Mouse (Mus musculus) urinary bladder, adult 18-20 months (tissue): ENCODE measurements around the gene Zgrf1.

Experiments
- DNase-seq, 2 experiments: peaks; one replicate each; pipeline ENCODE4 v3.0.0; 2022; ENCODE audit warnings: low spot score in 2 of 2, mixed read lengths in 2 of 2

Zgrf1 gene

DNA sequence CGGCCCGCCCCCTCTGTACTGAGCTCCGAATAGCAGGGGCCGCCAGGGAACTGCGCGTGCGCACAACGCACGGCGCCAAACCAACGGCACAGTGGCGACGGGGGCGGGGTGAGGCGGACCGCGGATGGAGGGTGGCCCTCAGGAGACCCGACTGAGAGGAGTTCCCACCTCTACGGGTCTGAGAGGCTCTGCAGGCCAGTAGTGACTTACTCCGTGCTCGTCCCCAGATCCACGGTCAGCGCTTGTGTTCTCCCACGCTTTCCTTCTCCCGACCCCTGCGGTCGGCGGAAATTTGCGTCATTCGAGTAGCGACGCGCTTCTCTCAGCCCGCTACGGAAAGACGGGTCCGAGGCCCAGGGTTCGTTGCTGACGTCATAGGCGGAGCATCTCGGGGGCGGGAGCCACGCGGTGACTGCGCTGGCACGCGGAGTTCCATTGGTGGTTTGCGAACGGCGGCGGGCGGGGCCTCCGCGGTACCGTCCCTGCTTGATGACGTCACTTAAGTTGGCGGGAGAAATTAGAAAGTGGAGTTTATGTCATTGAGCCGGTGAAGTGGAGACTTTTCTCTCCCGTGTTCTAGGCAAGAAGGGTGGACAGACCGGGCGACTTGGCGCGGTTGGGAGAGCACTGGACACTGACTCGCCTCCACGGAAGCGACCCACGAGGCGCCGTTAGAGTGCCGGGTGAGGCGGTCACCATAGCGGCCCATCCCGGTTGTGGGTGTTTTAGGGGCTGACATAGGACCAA, at the start of gene Zgrf1, which contains the start of gene Larp7:
TSS of gene Zgrf1 (plus strand) at position 517 of the 747 bp plus-strand sequence.
TSS of gene Larp7 (minus strand) at position 377 of the 747 bp plus-strand sequence.
- DNase-seq = peak; percentile 93 to 97

GRCm38 (mm10) chr3:127507878-127508783, 45.2 kb upstream of the Zgrf1 start:
- no peak for DNase-seq

DNA sequence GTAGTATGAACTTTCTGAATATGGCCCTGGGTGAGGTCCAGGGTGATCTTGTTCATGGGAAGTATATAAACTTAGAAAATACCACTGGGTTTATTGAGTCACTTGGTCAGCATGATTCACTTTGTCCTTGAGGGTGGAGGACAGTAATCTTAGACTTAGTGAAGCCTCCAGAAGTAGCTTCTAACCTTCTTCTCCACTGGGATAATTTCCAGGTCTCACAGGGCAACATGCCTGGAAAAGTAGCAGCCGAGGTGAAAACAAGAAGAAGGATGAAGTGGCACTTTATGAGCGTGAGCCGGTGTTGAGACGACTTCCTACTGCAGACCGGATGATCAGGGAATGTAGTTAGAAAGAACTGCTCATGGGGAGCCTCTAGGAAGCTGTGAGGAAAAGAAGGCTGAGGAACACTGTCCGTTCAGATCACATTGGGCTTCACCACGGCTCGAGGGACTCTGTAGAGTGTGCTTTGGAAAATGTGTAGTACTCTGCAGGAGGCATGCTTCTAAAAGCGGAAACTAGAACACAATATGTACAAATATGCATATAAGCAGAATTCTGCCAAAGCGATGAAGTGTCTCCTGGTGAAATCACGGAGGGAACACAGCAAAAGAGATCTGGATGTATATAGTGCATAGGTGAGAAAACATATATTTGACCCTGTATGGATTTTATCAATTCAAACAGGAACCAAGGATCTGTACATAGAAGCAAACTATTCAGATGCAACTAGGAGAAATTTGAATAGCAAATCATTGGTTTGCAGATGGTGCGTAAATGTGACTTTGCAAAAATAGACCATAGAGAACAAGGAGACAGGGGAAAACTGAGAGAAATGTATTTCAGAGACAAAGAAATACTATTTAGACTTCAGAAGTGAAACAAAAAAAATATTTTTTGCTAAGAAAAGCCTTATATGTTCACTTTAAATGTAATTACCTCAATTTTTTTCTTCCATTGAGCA, 41.2 kb upstream of the Zgrf1 start:
- no peak for DNase-seq

- DNase-seq = no peak
These were observed 40.4 kb upstream of the Zgrf1 start for GRCm38 (mm10) chr3:127512794-127513335.

DNA sequence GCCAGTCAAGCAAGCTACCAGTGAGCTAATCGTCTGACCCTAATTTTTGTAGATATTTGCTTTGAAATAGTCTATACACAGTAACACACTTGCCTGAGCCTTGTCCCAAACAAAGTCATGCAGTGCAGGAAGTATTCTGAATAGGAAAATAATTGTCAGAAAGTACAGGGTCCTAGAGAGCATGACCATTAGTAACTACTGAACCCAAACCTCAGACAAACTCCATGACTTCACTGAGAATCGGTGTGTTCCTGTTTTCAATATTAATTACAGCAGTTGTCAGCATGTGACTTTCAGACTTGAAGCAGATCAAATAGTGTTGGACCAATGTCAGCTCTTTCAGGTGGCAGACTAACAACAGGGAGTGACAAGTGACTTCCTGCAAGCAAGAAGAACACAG, 39.6 kb upstream of the Zgrf1 start:
- no peak for DNase-seq

DNA sequence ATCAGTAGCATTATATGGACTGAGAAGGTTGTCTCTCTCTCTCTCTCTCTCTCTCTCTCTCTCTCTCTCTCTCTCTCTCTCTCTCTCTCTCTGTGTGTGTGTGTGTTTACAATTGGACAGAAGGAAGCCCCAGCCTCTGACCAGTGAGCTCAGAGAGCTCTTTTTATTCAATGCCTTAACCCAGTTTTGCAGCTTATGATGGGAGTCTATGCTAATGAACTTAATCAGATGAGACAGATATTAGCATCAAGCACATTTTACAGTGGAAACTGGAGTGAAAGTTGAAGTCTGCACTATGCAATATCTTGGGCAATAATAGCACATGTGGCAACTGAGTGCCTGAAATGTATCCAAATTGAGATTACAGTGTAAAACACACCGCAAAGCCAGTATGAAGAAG, 38.0 kb upstream of the Zgrf1 start:
- no peak for DNase-seq

DNA sequence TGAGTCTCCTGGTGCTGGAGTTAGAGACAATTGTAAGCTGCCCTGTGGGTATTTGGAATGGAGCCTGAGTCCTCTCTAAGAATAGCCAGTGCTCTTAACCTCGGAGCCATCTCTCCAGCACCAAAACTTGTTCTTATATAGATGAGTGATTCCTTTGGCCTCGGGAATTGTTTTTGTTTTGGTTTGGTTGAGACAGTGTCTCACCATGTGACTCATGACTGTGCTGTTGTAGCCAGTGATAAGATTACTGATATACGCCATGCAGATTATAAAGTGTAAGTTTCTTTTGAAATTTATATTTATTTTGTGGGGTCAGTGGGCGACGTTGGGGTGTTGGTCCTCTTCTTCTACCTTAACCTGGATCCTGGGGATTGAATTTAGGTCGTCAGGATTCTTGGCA, 33.0 kb upstream of the Zgrf1 start:
- no peak for DNase-seq

DNA sequence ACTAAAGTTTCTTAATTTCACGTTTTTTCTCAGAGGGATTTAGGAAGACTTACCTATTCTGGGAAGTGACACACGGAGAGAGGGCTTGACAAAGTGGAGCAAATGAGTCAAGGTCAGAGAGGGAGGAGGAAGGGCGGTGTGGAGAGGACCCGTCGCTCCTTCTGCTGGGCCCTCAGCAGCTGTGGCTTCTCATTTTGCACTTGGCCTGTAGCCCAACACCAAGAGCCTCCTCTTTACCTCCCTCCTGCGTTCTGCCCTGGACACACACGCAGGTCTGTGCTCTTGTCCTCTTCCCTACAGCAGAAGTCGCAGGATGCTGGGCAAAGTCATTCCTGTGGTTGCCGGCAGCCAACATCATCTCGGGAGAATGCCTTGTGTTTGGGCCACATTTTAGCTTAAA, 32.1 kb upstream of the Zgrf1 start:
- DNase-seq = no peak

GRCm38 (mm10) chr3:127525188-127525819, 28.0 kb upstream of the Zgrf1 start:
- DNase-seq = no peak

DNA sequence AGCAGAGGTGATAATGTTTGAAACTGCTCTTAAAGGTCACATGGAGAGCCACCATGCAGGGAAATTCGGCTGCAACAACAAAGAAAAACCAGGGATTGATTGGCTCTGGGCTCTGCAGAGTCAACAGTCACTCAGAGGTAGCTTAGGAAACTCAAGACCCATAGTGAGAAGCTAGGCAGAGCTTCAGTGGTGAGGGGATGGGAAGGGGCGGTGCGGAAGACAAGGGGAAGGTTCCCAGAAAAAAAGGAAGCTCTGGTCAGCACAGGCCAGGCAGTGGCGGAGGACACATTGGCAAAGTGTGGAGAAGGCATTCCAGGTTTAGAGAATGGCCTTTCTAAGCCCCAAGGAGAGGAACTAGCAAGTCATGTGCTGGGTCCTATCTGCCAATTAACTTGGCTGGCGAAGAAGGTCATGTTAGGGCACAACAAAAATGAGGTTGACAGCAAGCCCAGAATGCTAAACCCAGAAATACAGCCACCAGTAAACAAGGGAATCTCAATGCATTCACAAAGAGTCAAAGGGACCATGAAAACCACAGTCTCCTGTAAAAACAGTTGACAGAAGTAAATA, 25.7 kb upstream of the Zgrf1 start:
- no peak for DNase-seq

GRCm38 (mm10) chr3:127529210-127529609, 24.1 kb upstream of the Zgrf1 start:
- no peak for DNase-seq

DNA sequence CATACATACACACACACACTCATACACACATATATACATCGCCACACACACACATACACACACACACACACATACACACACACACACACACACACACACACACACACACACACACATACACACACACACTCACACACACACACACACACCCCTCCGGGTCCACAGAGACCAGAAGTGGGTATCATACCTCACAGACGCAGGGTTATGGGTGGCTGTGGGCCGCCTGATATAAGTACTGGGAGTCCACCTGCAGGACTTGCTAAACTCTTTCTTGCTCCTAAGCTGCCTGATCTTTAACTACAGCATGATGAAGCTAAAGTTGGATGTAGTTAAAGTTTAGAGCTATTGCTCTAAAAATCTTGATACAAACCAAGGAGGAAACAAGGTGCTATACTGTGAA, 23.5 kb upstream of the Zgrf1 start:
- no peak for DNase-seq

GRCm38 (mm10) chr3:127530293-127530692, 23.0 kb upstream of the Zgrf1 start:
- DNase-seq = no peak

DNA sequence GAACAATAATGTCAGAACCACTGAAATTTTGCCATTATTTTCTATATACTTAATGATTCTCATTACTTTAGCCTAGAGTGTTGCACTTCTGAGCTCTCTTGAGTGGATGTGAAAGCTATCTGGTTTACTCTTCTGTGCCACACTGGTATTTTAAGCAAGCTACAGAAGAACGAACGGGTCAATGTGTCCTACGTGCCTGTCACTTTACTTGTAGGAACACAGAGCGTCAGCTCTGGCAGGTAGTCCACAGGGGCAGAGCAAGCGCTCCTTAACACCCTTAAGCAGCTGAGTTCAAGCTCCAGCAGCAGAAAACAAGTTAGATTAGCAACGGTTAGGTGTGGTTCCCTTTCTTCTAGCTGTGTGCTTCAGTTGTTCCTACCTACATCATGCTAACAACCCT, 14.1 kb upstream of the Zgrf1 start:
- no peak for DNase-seq

- DNase-seq = no peak
These were observed 9.3 kb upstream of the Zgrf1 start for GRCm38 (mm10) chr3:127543976-127544375.

DNA sequence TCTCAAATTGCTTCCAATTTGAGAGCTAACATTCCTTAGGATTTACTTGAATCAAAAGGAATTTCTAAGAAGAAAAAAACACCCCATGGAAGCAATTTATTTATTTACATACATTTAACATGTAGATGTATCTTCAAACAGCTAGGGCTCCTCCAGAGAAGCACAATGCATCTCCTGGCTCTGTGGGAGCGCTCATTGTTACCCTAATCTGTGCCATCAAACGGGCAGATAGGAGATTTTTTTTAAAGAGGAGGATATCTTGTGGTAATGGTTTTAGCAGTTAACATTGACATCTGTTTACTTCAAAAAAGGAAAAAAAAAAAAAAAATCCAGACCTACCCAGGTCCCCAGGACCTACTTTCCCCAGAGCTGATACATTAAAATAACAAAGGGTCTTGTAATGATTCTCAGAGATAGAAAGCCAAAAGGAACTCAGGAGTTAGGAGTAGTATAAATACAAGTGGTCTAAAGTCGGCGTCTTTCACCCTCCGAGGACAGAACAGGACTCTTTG, 8.6 kb upstream of the Zgrf1 start:
- DNase-seq = no peak

DNA sequence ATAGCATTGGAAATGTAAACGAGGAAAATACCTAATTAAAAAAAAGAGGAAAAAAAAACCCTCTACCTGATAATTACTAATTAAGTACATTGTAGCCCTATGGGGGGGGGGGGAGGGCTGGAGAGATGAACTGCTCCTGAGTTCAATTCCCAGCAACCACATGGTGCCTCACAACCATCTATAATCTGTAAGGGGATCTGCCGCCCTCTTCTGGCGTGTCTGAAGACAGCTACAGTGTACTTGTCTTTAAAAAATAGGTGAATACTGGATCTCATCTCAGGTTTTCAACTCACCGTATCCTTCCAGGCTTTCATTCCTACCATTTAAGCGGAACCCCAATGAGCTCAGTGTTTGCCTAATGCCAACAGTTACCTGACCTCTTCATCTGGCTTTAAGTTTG, 5.4 kb upstream of the Zgrf1 start:
- DNase-seq = no peak

DNA sequence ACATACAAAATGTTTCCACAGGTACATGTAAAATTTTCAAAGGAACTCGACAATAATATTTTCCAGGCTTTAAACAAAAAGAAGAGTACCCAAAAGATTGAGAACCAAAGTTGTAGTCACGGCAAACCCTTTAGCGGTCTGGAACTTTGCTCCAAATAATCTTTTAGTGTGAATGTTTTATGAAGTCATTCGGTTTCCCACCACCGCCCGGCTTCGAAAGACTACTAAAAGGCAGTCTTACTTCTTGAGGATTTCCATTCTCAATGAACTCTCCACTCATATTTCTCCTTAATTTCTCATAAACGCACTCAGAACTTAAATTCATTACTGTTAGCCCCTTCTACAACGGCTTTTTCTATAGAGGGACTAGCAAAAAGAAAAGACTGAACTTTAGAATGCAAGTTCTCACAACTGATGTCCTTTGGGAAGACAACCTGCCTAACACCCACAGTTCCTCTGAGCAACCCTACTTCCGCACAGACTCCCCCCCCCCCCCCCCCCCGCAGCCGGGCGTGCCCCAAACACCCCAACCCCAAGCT, 786 bp upstream of the Zgrf1 start:
- no peak for DNase-seq

GRCm38 (mm10) chr3:127553720-127554043, 393 bp downstream of the Zgrf1 start:
- no peak for DNase-seq

GRCm38 (mm10) chr3:127554723-127555122, 1.4 kb downstream of the Zgrf1 start:
- no peak for DNase-seq
